Mouse (Mus musculus) cerebral cortex, adult 2 months (tissue): ENCODE results near the gene Nagk.

Source experiments
- WGBS: fragments of 180-500 bp; shearing (Covaris S2); methylation state at CpG from one replicate; pipeline ENCODE4 v1.1.7; 2018; 5-methylcytosine and 5-hydroxymethylcytosine counted together

Nagk gene

DNA sequence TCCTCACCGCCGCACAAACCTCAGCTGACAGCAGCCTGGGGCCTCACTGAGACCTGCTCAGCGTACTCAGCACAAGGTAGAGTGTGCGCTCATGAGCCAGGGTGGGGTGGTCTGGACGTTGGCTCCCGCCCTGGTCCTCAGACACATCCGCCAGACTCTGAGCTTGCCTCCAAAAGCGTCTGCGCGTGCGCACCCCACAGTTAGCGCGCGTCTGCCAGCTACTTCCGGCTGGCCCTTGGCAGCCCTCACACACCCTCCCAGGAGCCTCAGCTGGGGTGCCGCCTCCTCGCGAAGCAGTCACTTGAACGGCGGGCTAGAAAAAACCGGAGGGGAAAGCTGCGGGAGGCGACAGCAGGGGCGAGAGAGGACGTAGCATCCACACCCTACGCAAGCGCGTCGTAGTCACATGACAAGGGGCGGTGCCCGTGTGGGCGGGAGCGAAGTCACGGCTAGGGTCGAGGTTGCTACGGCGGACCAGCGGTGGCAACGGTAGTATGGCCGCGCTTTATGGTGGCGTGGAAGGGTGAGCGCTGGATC, at the start of gene Nagk:
TSS of gene Nagk (plus strand) at position 223 of the 537 bp plus-strand sequence.
- under 1% methylated on average over 43 of the region's 43 CpGs for WGBS

DNA sequence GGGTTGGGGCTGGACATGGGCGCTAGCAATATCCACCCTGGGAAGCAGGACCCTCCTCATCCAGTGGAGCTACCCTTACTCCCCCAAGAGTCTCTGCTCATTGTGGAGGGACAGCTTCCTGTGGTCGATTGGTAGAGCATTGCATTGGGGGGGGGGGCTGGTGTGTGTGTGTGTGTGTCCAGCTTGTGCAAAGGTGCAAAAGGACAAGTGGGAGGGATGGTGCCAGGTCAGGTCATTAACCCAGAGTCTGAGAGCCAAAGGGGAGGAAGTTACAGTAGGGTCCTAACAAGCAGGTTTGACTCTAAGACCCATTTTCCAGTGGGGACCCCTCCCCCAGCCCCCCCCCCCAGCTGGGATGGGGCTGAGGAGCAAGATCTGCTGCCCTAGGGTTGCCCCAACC, 49.3 kb upstream of the Nagk start:
- 63% methylated on average over 2 of the region's 2 CpGs for WGBS

DNA sequence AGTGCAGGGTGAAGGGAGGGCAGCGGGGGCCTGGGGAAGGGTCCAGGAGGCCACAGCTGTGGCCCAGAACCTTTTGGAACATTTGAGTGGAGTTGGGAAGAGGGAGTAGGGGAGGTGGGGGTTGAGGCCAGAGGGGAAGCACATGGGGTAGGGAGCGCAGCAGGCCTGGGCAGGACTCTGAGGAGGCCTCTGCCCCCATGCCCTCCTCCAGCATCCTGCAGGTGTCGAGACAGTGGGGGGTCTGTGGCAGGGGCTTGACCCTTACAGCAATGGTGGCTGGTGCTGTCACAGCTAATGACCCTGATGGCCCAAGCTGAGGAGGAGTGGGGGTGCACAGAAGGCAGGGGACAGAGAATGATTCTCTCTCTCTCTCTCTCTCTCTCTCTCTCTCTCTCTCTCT, 45.5 kb upstream of the Nagk start:
- 81% methylated on average over 3 of the region's 3 CpGs for WGBS

DNA sequence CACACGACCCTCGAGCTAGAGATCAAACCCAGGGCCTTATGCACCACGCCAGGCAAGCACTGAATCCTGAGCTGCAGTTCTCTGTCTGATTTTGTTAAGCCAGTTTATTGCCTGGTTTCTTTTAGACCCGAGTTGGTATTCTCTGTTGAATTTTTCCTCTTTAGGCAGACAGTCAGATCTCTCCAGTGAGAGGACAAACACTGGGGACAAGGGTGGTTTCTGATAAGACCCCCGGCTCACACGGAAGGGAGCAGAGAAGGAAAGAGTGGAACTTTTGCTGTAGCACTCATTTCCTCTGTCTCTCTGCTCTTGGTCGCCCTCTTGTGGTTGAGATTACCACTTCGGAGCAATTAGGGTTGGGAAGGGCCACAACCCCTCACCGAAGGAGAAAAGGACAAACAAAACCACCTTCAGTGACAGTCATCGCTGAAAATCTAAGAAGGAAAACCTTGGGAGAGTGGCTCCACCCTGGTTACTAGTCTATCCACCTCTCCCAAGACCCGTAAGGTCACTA, 44.6 kb upstream of the Nagk start:
- WGBS: 14% methylated on average over 11 of the region's 11 CpGs

DNA sequence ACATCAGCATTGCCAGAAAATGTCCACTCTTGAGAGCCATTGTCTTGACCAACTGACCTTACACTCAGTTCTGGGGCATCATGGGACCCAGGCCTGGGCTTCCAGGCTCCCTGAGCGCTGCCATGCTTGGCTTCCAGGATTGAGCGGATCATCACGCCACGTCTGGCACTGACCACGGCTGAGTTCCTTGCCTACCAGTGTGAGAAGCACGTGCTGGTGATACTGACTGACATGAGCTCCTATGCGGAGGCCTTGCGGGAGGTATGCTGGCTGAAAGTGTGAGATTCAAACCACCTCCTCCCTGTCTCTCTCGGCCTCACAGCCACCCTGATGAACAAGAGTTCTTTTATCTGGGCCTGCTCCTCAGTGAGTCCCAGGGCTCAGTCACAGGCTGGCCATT, 38.7 kb upstream of the Nagk start:
- 83% methylated on average over 9 of the region's 9 CpGs for WGBS

DNA sequence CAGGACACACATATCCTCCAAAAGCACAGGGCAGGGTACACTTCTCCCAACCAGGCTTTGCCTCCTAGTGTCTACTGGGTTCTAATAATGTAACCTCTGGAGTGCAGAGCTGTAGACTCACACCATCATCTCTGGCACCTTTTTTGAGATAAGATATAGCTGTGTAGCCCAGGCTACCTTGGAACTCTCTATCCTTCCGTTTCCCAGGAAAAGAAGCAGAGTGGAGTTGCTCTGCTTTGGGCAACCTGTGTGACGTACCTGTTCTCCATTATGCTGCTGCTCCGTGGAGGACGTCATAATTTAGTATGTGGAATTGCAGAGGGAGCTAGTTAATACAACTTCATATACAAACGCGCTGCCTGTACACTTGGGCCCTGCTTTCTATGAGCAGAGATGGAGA, 32.4 kb upstream of the Nagk start, which contains the start of gene Ankrd53:
TSS of gene Ankrd53 (plus strand) at position 301 of the 400 bp plus-strand sequence.
- 69% methylated on average over 6 of the region's 6 CpGs for WGBS

DNA sequence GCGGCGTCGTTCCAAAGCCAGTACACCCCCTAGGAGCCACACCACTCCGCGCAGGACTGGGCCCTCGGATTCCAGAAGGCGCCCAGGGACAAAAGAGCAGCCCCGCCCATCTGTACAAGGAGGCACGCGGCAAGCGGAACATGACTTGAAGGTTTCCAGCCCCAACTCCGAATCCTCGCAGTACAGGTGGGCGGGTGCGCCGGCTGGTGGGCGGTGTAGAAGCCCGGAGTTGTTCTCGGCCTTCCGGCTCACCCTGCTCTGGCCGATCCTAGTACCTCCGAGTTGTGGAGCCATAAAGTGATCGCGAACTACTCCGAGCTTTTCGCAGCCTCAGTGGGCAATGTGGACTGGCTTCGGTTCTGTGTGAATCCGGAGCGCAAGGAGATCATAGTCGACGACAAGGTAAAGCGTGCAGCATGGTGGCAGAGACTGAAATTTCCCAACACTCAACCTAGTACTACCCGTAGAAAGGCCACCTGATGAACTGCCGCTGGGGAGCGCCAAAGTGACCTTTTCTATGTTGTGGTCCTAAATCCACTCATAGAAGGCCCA, 31.8 kb upstream of the Nagk start:
- 23% methylated on average over 35 of the region's 35 CpGs for WGBS

DNA sequence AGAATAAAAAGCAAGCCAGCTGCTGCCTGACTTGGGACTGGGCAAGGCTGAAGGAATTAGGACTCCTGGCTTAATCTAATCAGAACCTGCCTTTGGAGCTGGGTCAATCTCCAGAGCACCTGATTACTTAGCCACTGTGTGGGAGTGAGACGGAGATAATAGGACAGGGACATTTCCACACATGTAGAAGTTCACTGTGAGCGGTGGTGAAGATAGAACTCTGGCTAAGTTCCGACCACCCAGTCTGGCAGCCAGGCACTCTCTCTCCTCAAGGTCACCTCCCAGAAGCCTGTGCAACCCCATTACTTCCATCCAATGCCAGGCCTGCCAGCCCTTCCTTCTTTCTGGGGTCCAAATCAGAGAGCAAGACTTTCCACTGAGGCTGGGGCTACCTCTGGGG, 27.8 kb upstream of the Nagk start:
- WGBS: 97% methylated on average over 3 of the region's 3 CpGs

DNA sequence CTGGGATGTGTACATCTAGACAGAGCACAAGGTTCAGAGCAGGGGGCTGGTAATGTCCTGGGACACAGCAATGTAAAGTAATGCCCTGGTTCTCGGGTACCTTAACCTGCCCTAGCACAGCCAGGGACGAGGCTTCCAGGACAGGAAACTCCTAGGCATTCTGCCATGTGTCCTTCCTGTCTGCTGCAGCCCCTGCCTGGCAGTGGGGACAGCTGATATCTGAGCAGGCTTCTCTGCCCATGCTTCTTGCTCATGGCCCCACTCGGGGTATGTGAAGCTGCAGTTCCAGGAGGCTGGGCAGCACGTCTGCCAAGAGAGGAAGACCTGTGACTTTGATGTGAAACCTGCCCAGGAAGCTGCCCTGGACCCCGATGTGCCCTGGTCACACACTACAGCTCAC, 26.3 kb upstream of the Nagk start:
- 83% methylated on average over 5 of the region's 5 CpGs for WGBS

DNA sequence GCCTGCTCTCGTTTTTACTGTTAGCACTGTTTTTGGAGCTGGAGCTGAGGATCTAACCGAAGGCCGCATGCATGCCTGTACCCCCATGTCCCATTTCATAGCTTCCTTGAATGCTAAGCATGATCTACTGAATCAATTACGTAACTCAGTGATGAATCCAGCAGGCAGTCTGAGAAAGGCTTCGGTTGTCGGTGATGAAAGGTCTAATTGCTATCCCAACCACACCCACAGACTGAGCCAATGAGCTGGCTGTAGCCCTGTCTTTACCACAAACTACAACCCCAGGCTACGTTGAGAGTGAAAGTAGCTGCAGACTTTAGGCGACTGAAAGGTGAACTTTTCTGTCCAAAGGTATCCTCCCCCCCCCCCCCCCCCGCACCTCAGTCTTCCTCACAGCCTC, 20.7 kb upstream of the Nagk start:
- 49% methylated on average over 9 of the region's 9 CpGs for WGBS

DNA sequence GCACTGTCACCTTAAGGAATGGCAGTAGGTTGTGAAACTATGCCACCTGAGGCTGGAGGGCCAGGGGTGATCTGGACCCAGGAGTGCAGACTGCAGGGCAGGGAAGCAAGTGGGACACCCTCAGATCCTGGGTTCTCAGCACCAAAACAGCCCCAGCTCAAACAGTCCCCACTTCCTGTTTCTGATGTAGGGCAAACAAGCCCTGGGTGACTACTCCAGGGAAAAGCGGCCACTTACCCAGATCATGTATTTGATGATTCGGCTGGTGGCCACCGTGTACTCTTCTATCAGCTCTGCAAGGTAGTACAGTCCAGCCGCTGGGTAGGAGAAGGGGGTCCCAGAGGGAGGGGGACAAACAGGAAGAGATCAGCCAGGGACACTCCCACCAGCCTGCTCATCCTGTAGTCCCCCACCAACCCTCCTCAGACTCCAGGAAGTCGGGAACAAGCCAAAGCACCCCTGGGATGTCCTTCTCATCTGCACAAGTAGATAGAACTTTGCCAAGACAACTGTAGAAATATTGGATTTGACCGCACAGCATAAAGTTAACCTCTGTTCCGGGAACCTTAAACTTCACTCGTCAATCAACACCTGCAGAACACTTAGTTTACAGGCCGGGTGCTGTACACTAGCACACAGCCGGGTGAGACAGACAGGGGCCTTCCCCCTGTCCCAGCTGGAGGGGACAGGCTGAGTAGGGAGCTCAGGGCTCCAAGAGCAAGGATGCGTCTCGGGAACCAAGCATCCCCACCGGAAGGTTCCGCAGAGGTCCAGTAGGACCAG, 19.8 kb upstream of the Nagk start:
- WGBS: under 1% methylated on average over 14 of the region's 14 CpGs

DNA sequence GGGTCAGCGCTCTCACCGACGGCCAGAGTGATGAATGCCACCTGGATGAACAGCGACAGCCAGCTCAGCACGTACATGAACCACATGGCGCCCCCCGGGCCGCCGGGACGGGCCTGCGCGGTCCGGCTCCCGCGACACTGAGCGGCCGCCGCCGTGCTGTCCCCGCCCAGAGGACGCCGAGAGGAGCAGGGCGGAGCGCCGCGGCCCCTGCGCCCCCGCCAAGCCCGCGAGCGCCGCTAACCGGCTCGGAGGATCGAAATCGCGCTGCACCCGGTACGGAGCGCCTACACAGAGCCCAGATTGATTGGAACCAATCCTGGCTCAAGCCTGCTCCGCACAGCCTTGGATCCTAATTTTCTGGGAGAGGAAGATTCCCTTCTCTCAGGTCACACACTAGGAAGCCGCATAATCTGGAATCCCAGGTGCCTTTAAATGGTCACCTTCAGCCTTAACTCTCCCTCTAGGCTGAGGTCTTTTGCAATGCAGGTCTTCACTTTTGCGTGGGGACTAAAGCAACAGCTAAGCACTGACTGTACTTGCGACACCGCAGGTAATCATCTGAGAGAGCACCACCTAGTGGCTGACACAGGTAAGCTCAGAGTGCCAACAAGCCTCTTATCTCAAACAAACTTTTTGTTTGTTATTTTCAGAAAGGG, 19.0 kb upstream of the Nagk start, which contains the start of gene Tex261:
TSS of gene Tex261 (minus strand) at position 176 of the 656 bp plus-strand sequence.
- WGBS: under 1% methylated on average over 45 of the region's 45 CpGs

DNA sequence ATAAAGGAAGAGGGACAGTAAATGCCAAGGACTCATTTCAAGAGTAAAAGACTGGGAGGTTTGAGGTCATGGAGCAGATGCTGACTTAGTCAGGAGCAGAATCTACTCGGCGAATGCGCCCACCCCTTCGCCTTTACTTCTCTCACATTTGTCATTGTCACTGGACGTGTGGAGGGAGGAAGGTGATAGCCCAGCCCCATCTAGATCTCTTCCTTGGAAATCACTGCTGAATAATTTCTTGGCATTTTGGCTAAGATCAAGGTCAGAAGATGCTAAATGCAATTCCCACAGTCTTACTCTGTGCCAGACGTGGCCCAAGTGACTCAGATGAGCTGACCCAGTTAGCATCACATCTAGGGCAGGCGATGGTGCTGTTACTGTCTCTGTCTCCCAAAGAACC, 16.5 kb upstream of the Nagk start:
- WGBS: 77% methylated on average over 7 of the region's 7 CpGs

DNA sequence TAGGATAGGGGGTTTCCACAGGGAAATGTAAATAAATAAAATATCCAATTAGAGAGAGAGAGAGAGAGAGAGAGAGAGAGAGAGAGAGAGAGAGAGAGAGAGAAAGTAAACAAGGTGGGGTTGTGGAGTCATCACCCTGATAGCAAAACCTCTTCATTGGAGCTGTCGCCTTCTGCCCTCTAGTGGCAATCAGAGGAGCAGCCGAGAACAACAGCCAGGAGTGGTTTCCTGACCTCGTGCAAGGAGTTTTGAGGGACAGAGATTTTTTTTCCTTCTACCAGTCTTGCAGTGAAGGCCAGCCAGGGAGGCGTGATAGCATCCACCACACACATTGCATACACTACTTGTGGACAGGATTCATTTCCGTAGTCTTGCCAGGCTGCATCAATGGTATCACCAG, 15.8 kb upstream of the Nagk start:
- 15% methylated on average over 5 of the region's 5 CpGs for WGBS

DNA sequence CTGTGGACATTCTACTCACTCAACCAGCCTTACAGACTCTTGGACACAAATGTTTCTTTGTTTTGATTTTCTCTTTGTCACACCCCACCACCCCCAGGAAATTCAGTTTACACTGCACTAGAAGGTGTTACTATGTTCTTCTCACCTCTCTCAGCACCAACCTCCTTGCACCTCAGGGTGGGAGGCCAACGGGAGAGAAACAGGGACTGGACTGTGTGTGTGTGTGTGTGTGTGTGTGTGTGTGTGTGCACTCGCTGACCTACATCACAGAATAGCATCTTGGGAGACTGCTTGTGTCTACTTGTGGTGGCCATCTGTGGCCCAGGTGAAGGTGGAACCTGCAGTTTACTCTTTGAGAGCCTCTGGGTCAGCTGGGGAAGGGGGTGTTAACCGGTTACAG, 8.4 kb upstream of the Nagk start:
- WGBS: 76% methylated on average over 3 of the region's 3 CpGs

DNA sequence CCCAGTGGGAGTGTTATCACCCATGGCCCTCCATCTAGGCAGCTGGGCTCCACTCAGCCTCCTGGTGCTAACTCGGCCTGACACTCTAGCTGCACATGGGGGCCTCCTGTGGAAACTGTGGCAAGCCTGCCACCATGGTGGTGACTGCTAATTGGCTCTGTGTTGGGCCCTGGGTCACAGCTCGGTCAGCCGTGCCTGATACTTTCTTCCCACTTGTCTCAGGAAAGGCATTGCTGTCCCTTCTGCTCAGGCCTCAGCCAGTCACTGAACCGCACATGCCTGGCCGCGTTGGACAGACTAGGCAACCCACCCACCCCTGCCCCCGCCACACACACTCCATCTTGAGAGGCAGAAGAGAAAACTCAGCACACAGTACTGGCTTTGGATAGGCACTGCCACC, 6.2 kb upstream of the Nagk start:
- WGBS: 69% methylated on average over 7 of the region's 7 CpGs

DNA sequence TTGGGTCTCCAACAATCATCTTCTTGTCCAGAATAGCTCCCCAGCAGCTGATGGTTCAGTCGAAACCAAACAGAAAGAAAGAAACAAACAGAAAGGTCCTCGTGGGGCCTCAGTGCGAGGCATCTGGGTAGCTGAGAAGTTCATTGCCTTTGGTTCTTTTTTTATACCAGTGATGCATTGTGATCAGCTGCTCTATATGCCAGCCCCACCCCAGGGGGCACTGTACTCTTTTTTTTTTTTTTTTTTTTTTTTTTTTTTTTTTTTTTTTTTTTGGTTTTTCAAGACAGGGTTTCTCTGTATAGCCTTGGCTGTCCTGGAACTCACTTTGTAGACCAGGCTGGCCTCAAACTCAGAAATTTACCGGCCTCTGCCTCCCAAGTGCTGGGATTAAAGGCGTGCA, 4.2 kb upstream of the Nagk start:
- WGBS: 88% methylated on average over 5 of the region's 5 CpGs

DNA sequence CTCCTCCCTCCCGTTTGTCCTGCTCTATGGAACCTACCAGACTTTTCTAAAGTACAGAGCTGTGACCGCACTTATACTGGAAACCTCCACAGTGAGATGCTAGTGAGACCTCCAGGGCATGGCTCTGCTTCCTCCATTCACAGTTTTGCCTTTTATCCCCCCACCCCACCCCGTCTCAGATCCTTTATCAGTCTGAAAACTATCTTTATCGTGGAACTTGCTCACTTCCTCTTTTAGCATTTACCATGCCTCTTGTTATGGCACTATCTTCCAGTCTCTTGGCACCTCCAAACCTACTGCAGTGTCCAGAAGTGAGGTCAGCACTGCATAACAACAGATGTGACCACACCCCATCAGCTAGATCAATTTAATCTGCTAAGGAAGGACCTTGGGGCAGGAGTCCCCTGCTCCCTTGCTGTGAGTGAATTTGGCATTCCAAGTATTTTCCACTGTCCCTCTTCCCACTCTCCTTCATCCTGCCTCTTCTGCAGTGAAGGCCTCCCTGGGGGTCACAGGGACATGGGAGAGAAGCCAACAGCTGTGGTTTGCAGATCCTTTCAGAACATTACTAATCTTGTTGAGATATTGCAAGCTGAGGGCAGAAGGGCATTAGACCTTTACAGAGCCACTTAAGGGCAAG, 3.4 kb upstream of the Nagk start:
- WGBS: 82% methylated on average over 4 of the region's 4 CpGs

DNA sequence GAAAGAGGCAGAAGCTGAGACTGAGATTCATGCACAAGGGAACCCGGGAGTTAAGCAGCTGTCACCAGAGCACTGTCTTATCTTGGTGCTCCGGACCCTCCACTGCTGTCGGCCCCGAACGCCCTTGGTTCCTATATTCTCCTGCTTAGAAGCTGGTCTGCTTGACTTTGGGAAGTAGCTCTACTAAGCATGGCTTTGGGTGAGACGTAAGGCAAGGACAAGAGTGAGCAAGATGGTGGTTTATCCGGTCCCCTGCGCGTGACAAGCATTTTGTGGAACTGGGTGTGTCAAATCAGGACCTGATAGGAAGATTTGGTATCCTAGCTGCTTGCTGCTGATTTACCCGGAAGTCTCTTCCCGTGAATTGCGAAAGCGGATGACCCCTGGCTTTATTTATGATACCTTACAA, 714 bp downstream of the Nagk start:
- WGBS: 2% methylated on average over 13 of the region's 13 CpGs

DNA sequence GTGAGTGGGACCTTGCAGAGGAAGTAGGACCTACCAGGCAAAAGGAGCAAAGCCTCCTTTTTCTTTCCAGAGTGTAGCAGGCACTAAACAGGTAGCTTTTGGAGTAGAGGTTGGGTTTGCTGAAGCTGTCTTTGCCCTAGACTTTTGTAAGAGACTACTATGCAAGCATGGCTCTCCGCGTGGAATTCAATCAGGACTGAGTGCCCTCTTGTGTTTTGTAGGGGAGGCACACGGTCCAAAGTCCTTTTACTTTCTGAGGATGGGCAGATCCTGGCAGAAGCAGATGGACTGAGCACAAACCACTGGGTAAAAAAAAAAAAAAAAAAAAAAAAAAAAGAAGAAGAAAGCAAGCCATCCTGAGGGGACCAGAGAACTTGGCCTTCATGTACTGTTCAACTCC, 1.9 kb downstream of the Nagk start:
- WGBS: 59% methylated on average over 3 of the region's 3 CpGs

DNA sequence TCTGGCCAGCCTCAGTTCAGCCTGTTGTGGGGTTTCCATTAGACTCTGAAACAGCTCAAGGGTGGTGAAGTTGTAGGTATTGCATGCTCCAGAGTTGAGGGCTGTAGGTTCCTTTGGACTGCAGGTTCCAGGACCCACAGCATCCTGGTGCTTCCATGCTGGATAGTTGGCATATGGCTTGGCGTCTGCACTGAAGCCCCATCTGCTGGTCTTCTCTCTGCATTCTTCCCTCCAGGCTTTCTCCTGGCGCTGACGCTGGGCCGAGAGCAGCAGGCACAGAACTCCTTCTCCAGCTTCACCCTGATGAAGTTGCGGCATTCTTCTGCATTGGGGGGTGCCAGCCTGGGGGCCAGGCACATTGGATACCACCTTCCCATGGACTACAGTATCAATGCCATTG, 7.3 kb downstream of the Nagk start:
- 63% methylated on average over 5 of the region's 5 CpGs for WGBS

DNA sequence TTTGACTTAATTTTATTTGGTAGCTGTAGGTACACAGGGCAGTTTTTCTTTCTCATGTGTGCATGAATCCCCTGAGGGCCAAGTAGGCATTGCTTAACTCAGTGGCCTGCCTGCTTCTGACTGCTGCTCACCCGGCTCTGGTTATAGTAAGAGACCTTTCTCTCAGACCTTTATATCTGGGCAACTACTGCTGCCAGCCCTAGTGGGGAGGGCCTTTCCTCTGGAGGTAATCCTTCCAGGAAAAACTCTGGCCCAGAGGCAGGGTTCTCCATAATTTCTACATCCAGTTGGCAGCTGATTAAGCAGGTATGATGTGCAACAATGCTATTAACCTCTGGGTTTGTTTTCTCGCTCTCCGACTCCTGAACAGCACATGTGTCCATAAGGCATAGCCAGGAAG, 8.1 kb downstream of the Nagk start:
- 87% methylated on average over 3 of the region's 3 CpGs for WGBS
